Mouse (Mus musculus) neural tube, embryonic 11.5 days (tissue): ENCODE data around the gene Homez. TPM values are rescaled to one million over a fixed set of nuclear protein-coding genes. Genes with fewer than 3 reads are reported as not detected.

Source experiments
- ATAC-seq: fragments of 200-750 bp; cut with Nextera tagmentation; 2 replicates; pipeline ENCODE4 v1.8.0; 2017; ENCODE audit warnings: moderate number of reproducible peaks, mild to moderate bottlenecking, moderate TSS enrichment, moderate library complexity; ENCODE audit not compliant: insufficient read depth, low FRiP score, low TSS enrichment
- DNase-seq: peaks from one replicate; pipeline ENCODE4 v3.0.0-alpha.2; 2015; ENCODE audit warnings: low spot score
- H3K27ac ChIP-seq: fragments of 300-500 bp; sonication (generic); 2 replicates; pipeline ENCODE4 v1.5.1; 2014; ENCODE audit warnings: low read depth, mild to moderate bottlenecking, low read length
- H3K27me3 ChIP-seq: fragments of 300-500 bp; sonication (generic); 2 replicates; pipeline ENCODE4 v1.6.1; 2014; ENCODE audit warnings: mild to moderate bottlenecking, low read length, mixed read lengths; ENCODE audit not compliant: control insufficient read depth, insufficient read depth
- H3K36me3 ChIP-seq: fragments of 300-500 bp; sonication (generic); 2 replicates; pipeline ENCODE4 v1.6.1; 2014; ENCODE audit warnings: mild to moderate bottlenecking, low read length, moderate library complexity, mixed read lengths; ENCODE audit not compliant: control insufficient read depth, insufficient read depth
- H3K4me1 ChIP-seq: fragments of 300-500 bp; sonication (generic); 2 replicates; pipeline ENCODE4 v1.6.1; 2014; ENCODE audit warnings: low read length, mixed read lengths; ENCODE audit not compliant: control insufficient read depth, insufficient read depth
- H3K4me2 ChIP-seq: fragments of 300-500 bp; sonication (generic); 2 replicates; pipeline ENCODE4 v1.6.1; 2014; ENCODE audit warnings: low read depth, mild to moderate bottlenecking, moderate library complexity
- H3K4me3 ChIP-seq: fragments of 300-500 bp; sonication (generic); 2 replicates; pipeline ENCODE4 v1.5.1; 2014; ENCODE audit warnings: low read depth, low read length
- H3K9ac ChIP-seq: fragments of 300-500 bp; sonication (generic); 2 replicates; pipeline ENCODE4 v1.6.1; 2014; ENCODE audit warnings: mild to moderate bottlenecking, low read length
- H3K9me3 ChIP-seq: fragments of 300-500 bp; sonication (generic); 2 replicates; pipeline ENCODE4 v1.6.1; 2016; ENCODE audit warnings: low read length; ENCODE audit not compliant: control insufficient read depth
- WGBS: fragments of 180-500 bp; shearing (Covaris S2); extraction: QIAGEN DNeasy Blood & Tissue Kit; methylation state at CpG from one replicate; pipeline ENCODE4 v1.1.7; 2014; 5-methylcytosine and 5-hydroxymethylcytosine counted together
- polyA plus RNA-seq: library from polyadenylated mRNA; unstranded; fragments of >200 nt; fragmentation: Nextera tagmentation; extraction: Ambion mirVana; gene quantifications from 2 replicates; pipeline ENCODE4 v1.2.1, GENCODE M21; 2014

The Homez gene
- polyA plus RNA-seq = 19.3 and 21.9 TPM in 2 replicates

DNA sequence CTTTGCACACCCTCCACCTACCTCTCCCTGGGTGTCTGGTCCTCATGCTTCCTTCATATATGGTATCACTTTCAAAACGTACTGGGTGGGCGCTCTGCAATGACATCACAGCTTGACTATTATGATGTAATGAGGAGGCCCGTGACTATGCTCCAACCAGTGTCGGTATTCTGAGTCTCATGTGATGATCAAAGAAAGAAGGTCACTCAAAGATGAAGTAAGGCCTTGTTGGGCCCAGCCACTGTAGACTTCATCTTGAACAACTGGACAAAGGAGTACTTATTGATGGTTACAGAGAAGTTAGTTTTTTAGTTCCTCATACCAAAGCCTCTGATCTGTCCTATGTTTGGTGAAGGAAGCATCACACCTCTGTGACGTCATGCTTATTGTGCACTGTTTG is at the start of gene Homez:
Gene Homez, minus strand, starts transcription at position 101 of the 400 bp plus-strand sequence.
- ATAC-seq = no peak
- 87% methylated on average over 5 of the region's 5 CpGs for WGBS
- Histone ChIP-seq H3K27me3 (no peaks in the 10 kb centered on the region), H3K9ac (no peak within 1 kb of the TSS), H3K36me3 (no peaks in the 10 kb centered on the region), H3K4me1 (no peaks in the 10 kb centered on the region), H3K9me3 (no peaks in the 10 kb centered on the region), H3K4me3 (no peak within 1 kb of the TSS), H3K4me2 (no peak within 1 kb of the TSS), H3K27ac (no peak within 1 kb of the TSS)
- no peak for DNase-seq

GRCm38 (mm10) chr14:54920076-54920685 is 49.4 kb upstream of the Homez start:
- Histone ChIP-seq H3K4me2 (no peak overlapping the region), H3K9ac (no peak overlapping the region), H3K36me3 (peaks cover 23% of the 10 kb centered on the region), H3K27me3 (no peaks in the 10 kb centered on the region), H3K27ac (no peak overlapping the region), H3K9me3 (0 out of 2 replicates have a peak, but pooled peaks cover 2% of the 10 kb centered on the region), H3K4me1 (peaks cover 8% of the 10 kb centered on the region), H3K4me3 (no peak overlapping the region)
- no peak for ATAC-seq
- no peak for DNase-seq
- 96% methylated on average over 16 of the region's 16 CpGs for WGBS

GRCm38 (mm10) chr14:54913343-54913742 is 42.6 kb upstream of the Homez start:
- Histone ChIP-seq H3K9me3 (no peaks in the 10 kb centered on the region), H3K9ac (peak overlapping the region; percentile 92), H3K27ac (peak overlapping the region; percentile 54), H3K4me1 (peaks cover 6% of the 10 kb centered on the region), H3K36me3 (peaks cover 7% of the 10 kb centered on the region; the same call in 1 of the 2 replicates), H3K27me3 (no peaks in the 10 kb centered on the region), H3K4me2 (peak overlapping the region; percentile 100), H3K4me3 (peak overlapping the region; percentile 90)
- 17% methylated on average over 10 of the region's 10 CpGs for WGBS
- ATAC-seq (no peak), DNase-seq (no peak)

DNA sequence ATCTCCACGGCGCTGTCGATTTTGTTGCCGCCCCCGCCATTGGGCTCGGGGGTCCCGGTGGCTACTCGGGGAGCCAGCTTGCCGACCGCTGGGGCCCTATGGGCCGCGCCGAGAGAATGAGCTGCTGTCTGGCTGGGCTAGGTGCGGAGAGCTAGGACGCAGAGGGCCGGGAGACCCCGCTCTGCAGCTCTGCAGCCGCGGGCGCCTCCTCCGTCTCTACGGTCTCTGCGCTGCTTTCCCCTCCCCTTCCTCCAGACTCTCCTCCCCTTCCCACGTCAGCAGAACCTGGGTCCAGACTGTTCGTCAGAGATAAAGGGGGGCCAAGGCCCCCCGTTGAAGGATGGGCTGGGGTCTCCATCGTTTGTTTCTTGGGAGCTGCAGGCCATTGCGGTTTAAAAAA is 42.1 kb upstream of the Homez start, which contains the start of gene Slc22a17:
Gene Slc22a17, minus strand, starts transcription at position 247 of the 400 bp plus-strand sequence.
- under 1% methylated on average over 28 of the region's 28 CpGs for whole genome bisulfite sequencing
- ATAC-seq = peak; percentile 89
- peak within 1 kb of the TSS; percentile 100 for H3K4me2 ChIP-seq
- H3K4me1 ChIP-seq = peaks cover 6% of the 10 kb centered on the region
- no peaks in the 10 kb centered on the region for H3K27me3 ChIP-seq
- H3K27ac ChIP-seq = peak within 1 kb of the TSS; percentile 54
- peak; percentile 87 for DNase-seq
- peak within 1 kb of the TSS; percentile 92 for H3K9ac ChIP-seq
- no peaks in the 10 kb centered on the region for H3K9me3 ChIP-seq
- peaks cover 7% of the 10 kb centered on the region; the same call in 1 of the 2 replicates for H3K36me3 ChIP-seq
- peak within 1 kb of the TSS; percentile 90 for H3K4me3 ChIP-seq

- Histone ChIP-seq H3K4me1 (peaks cover 6% of the 10 kb centered on the region), H3K9me3 (no peaks in the 10 kb centered on the region), H3K27ac (peak overlapping the region; percentile 54), H3K9ac (peak overlapping the region; percentile 92), H3K36me3 (peaks cover 7% of the 10 kb centered on the region; the same call in 1 of the 2 replicates), H3K4me3 (peak overlapping the region; percentile 90), H3K4me2 (peak overlapping the region; percentile 100), H3K27me3 (no peaks in the 10 kb centered on the region)
- ATAC-seq (peak; percentile 68), DNase-seq (no peak)
- 3% methylated on average over 54 of the region's 69 CpGs for WGBS
Observed at GRCm38 (mm10) chr14:54912109-54912850, 41.5 kb upstream of the Homez start.

DNA sequence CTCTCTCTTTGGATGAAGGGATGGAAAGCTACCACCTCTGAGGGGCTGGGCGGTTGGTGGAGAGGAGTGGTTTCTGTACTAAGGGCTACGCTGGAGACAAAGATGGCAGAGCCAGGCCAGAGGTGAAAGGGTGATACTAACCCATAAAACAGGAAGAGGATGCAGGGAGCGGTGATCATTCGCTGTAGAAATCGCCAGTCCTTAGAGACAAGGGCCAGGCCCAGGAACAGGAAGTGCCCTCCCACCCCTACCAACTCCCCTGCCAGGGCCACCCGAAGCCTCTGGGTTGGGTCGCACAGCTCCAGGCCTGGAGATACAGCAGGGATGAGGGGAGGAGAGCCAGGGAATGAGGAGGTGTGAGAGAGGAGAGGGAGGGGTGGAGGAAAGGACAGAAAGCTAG is 37.9 kb upstream of the Homez start:
- 78% methylated on average over 7 of the region's 7 CpGs for WGBS
- H3K9ac ChIP-seq = peak overlapping the region; percentile 29; the same call in 1 of the 2 replicates

DNA sequence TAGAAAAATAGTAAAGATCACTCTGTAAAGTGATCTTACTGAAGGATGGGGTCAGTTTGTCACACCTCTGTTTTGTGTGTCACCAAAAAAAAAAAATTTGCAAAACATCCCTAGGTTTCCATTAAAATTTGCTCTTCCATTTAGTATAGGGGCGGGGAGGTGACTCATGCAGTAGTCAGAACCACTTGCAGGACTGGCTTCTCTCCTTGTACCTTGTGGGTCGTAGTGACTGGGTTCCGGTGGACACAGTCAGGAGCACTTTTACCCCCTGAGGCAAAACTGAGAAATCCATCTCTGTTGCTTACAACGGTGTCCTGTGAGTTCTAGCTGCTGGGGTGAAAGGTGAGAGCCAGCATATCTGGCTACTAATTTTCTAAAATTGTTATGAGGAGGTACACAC is 32.9 kb upstream of the Homez start:
- Histone ChIP-seq H3K27me3 (no peaks in the 10 kb centered on the region), H3K9ac (no peak overlapping the region), H3K36me3 (peaks cover 8% of the 10 kb centered on the region), H3K4me2 (no peak overlapping the region), H3K27ac (no peak overlapping the region), H3K9me3 (no peaks in the 10 kb centered on the region), H3K4me3 (no peak overlapping the region), H3K4me1 (no peaks in the 10 kb centered on the region)
- 98% methylated on average over 4 of the region's 4 CpGs for WGBS
- DNase-seq (no peak), ATAC-seq (no peak)

More for the DNA sequence above, 37.9 kb upstream of the Homez start:
- no peak for ATAC-seq
- Histone ChIP-seq H3K4me3 (no peak overlapping the region), H3K4me2 (no peak overlapping the region), H3K27me3 (no peaks in the 10 kb centered on the region), H3K36me3 (peaks cover 10% of the 10 kb centered on the region), H3K27ac (no peak overlapping the region), H3K9me3 (no peaks in the 10 kb centered on the region), H3K4me1 (peaks cover 5% of the 10 kb centered on the region)
- DNase-seq = no peak

- WGBS = 0% methylated on average over 3 of the region's 3 CpGs
- Histone ChIP-seq H3K4me2 (no peak overlapping the region), H3K4me1 (peaks cover 2% of the 10 kb centered on the region; the same call in 1 of the 2 replicates), H3K4me3 (no peak overlapping the region), H3K9ac (no peak overlapping the region), H3K9me3 (no peaks in the 10 kb centered on the region), H3K27me3 (no peaks in the 10 kb centered on the region), H3K27ac (no peak overlapping the region), H3K36me3 (peaks cover 11% of the 10 kb centered on the region)
- DNase-seq (peak; percentile 66), ATAC-seq (peak; percentile 33; the same call in 1 of the 2 replicates)
Observed at GRCm38 (mm10) chr14:54900383-54900782, 29.6 kb upstream of the Homez start.
